Mouse (Mus musculus) adrenal gland, postnatal 25 days (tissue): ENCODE measurements around the gene Pard6a. TPM values are rescaled to one million over a fixed set of nuclear protein-coding genes. Genes with fewer than 3 reads are reported as not detected.

Experiments used
- DNase-seq: peaks from one replicate; pipeline ENCODE4 v3.0.0; 2021; ENCODE audit warnings: mixed read lengths
- long read RNA-seq: library from polyadenylated mRNA; stranded (forward); transcript quantifications from one replicate; pipeline ENCODE4 v2.0.0, GENCODE M21; 2021
- total RNA-seq: library from RNA; stranded (reverse); gene quantifications from 2 replicates; pipeline ENCODE4 v1.2.3, GENCODE M21; 2021

Gene Pard6a
- 10.1 and 10.4 TPM in 2 replicates for total RNA-seq
- long read RNA-seq, partial matches to known transcripts, result 1 of 12 reads
- long read RNA-seq, other reads (novel, unspliced or antisense), result 7 of 12 reads

DNA sequence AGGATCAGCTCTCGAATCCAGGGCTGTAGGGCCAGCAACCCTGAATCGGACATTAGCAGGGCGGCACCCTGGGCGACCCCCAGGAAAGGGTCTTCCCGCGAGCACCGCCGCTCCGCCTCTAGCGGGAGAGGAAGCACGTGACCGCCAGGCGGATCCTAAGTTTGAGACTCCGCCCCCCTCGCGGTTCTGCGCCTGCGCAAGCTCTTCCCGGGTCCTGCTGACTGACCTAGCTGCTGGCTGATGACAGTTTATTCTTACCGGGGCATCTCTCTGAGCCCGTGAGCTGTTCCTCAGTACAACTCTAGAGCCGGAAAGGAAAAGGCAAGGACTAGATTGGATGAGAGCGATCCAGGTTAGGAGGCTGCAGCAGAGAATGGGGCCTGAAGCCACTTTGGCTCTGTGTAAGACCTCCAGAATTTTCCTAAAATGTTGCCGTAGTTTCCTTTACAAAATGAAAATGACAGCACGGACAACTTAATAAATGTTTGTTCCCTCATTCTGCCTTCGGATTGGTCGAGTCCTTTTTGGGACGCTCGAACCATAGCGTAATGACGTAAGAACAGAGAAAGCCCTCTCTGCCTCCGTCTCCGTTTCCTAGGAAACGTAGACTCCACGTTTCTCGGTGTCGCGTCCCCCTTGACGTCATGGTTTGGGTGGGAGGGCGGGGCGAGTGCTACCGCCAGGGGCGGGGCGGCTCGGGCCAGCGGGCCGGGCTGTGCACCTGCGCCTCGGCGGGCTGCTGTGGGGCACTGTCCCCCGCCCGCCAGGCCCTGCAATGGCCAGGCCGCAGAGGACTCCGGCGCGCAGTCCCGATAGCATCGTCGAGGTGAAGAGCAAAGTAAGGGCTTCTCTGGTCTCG, at the start of gene Pard6a, which contains the start of gene Acd:
TSS of gene Pard6a (plus strand) at position 183 of the 859 bp plus-strand sequence.
TSS of gene Acd (minus strand) at position 137 of the 859 bp plus-strand sequence.
- DNase-seq, result peak; percentile 97

DNA sequence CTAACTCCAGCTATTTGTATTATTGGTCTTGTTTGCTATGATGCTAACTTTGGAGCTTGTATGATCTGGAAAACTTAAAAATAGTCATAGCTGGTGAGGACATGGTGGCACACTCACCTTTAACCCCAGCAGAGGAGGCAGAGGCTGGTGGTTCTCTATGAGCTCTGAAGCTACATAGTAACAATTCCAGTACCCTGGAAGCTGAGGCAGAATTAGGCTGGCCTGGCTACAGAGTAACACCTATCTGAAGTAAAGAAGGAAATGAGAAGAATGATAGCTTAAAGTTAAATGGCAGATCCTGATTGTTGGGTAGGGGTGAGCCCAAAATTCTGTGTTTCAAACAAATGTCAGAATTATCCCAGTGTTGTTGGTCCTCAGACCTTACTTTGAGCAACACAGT, 43.3 kb upstream of the Pard6a start:
- DNase-seq, result no peak

DNA sequence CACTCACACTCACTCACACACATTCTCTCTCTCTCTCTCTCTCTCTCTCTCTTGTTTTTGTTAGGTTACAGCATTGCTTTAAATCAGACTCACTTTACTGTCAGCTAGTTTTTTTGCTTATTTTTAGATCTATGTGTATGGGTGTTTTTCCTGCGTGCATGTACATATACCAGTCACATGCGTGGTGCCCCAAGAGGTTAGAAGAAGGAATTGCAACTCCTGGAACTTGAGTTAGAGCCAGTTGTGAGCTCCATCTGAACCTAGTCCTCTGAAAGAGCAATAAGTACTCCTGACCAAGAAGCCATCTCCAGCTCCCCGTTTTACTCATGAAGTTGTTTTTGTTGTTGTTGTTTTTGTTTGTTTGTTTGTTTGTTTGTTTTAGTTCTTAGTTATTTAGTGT, 39.8 kb upstream of the Pard6a start:
- DNase-seq, result no peak

DNA sequence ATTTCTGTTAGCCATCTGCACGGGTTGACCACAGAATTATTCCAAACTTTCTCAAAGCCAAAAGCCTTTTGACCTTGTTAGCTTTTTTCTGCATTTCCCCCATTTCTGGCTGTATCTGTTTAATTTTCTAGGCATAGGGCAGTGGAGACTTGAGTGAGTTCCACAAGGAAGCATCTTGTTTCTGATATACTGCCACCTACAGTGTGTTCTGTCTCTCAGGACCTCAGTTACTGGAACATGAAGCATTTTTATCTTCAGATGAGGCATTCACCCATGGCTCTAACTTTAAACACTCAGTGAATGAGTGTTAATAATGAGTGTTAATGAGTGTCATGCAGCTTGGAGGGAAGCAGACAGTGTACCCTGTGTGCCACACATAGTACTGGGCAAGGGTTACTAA, 23.1 kb upstream of the Pard6a start:
- DNase-seq, result no peak

DNA sequence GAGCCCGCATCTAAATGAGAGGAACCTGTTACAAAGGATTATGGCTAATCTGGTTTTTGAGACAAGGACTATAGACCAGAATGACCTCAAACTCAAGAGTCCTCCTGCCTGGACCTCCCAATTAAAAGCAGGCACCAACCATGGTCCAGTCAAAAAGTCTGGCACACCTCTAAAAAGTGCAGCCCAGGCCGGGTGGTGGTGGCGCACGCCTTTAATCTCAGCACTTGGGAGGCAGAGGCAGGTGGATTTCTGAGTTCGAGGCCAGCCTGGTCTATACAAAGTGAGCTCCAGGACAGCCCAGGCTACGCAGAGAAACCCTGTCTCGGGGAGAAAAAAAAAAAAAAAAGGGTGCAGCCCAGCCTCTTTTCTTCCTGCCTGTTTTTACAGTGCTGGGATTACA, 15.6 kb upstream of the Pard6a start:
- no peak for DNase-seq

DNA sequence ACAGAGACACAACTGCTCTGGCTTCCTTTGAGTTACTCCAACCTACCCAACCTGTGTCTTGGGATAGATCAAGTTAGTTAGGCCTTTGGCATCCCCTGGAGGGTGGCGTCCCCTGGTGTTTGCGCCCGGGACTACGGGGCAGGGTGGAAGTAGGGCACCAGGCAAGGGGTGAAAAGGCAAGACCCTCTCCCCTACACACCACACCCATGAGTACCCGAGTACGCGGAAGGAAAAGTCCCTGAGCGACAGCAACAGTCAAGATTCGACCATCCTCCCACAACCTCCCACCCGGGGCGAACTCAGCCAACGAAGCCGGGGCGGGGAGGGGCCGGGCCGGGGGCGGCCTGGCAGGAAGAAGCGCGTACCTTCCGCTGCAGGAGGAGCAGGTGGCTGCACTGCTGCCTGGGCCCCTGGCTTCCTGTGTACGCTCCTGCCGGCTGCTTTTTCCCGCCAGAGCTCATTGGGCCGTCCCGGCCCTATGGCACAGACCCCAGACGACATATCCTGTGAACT, 15.1 kb upstream of the Pard6a start, which contains the start of gene Carmil2:
TSS of gene Carmil2 (plus strand) at position 479 of the 513 bp plus-strand sequence.
- peak; percentile 65 for DNase-seq

DNA sequence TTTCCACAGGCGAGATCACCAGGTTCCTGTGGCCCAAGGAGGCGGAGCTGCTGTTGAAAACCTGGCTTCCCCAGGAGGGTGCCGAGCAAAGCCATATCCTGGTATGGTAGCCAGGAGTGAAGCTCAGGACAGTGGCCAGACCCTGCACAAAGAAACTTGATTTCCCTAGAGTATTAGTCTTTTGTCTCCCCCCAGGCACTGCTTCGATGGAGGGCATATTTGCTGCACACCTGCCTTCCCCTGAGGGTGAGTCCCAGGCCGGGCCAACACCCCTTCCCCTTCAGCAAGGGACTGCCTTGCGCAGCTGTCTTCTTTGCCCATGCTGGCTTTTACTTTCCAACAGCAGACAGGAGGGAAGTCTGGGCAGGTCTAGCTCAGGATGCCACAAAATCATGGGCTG, 14.4 kb upstream of the Pard6a start:
- DNase-seq, result no peak

DNA sequence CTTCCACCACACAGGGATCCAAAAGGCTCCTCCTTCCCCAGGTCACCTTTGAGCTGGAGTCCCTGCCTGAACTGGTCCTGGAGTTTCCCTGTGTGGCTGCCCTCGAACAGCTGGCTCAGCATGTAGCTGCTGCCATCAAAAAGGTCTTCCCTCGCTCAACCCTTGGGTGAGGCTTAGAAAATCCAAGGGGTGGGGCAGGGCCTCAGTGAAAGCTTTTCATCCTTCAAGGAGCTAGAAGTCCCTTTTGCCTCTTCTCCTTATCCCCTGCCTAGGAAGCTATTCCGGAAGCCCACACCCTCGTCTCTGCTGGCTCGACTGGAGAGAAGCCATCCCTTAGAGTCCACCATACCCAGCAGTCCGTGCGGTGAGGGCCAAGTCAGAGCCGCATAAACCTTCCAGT, 13.4 kb upstream of the Pard6a start:
- no peak for DNase-seq

DNA sequence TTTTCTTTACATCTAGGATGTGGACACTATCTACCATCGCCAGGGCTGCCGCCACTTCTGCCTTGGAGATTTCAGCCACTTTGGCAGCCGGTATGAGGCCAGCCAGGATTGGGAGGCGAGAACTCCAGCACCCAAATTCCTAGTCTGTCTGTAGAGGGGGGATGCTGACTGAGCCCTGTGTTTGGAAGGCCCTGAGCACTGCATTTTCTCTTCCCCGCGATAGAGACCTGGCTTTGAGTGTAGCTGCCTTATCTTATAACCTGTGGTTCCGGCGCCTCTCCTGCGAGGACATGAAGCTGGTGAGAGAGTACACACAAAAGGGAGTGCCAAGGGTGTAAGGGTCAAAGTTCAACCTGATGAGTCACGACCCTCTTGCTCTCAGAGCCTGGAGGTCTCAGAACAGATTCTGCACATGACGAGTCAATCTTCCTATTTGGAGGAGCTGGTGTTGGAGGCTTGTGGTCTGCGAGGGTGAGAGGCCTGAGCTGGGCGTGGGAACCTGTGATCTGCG, 12.7 kb upstream of the Pard6a start:
- DNase-seq, result no peak

DNA sequence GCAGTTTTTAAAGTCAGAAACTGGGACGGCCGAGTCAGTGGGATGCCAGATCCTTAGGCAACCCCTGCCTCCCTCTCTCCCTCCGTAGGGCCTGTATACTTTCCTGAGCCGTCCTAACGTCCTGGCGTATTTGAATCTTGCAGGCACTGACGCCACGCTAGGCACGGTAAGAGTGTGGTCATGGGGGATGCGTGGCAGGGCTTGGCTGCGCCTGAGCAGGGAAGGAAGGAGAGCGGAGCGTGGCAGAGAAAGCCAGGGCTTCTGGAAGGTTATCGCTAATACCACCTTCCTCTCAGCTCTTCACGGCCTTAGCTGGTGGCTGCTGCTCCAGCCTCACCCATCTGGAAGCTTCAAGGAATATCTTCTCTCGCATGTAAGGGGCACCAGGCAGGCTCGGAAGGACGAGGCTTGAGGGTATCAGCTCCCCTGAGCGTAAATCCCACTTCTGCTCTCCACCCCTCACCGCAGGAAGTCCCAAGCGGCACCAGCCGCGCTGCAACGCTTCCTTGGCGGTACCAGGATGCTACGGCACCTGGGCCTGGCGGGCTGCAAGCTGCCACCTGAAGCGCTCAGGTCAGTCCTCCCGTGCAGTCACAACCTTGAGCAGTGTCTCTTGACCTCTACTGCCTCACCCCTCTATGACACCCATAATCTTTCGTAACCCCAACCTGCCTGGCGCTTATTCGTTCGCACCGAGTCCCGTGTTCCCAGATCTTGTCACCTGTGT, 11.5 kb upstream of the Pard6a start:
- DNase-seq, result no peak

DNA sequence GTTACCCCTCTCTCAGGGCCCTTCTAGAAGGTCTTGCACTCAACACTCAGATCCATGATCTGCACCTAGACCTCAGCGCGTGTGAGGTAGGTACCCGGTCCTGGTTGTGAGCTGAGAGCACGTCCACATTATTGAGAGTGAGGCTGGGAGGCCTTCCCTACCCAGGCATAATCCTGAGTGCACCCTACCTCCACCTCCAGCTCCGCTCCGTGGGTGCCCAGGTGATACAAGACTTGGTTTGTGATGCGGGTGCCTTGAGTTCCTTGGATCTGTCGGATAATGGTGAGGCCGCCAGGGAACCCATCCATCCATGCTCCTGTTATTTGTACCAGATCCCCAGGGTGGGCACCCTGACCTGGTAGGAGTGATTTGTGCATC, 11.0 kb upstream of the Pard6a start:
- DNase-seq, result no peak

DNA sequence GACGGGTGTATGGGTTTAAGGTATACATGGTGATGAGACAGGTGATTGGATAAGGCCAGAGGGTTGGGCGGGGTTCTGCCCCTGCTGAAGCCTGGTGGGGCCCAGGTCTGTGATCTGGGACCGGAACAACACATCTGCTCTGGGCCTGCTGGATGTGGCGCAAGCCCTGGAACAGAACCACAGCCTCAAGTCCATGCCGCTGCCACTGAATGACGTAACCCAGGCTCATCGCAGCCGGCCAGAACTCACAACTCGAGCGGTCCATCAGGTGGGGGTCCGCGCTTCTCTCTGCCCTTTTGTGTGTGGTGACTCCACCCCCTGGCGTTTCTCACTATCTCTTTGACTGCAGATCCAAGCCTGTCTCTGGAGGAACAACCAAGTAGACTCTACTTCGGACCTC, 10.0 kb upstream of the Pard6a start:
- DNase-seq, result no peak

DNA sequence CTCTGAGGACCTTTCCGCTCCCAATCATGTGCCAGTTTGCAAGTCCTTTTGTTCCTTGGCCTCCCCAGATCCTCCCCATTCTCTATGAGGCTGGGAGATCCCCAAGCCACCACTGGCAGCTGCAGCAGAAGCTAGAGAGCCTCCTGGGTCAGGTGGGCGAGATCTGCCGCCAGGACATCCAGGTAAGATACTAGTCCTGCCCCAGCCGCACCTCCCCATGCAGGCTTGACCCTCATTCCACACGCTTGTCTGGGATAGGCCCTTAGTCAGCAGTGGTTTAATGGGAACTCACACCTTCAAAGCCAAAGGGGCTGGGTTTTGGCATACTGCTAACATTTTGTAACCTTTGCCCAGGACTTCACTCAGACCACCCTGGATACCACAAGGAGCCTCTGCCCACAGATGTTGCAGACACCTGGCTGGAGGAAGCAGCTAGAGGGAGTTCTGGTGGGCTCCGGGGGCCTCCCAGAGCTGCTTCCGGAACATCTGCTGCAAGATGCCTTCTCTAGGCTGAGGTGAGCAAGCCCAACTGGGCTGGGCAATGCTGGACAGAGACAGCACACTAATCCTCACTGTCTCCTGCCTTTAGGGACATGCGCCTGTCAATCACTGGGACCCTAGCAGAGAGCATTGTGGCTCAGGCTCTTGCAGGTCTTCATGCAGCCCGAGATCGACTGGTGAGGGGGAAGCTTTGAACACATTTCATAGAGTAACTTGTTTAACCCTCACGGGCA, 8.3 kb upstream of the Pard6a start:
- DNase-seq, result no peak

DNA sequence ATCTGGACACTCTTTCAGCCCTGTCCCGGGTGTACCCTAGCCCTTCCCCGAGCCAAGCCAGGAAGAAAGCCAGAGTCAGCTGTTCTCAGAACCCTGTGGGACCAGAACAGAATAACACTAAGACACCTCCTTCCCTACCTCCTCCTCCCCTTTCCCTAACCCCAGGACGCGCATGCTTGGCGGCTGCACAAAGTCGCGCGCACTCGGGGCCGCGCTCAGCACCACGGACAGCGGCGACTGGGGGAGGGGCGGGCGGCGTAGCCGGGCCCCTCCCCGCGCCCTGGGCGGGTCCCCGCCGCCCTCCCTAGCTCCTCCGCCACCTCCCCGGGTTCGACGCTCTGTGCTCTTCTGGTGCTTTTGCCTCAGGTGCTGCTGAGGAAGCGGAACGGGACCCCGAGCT, 7.3 kb upstream of the Pard6a start:
- peak; percentile 82 for DNase-seq

DNA sequence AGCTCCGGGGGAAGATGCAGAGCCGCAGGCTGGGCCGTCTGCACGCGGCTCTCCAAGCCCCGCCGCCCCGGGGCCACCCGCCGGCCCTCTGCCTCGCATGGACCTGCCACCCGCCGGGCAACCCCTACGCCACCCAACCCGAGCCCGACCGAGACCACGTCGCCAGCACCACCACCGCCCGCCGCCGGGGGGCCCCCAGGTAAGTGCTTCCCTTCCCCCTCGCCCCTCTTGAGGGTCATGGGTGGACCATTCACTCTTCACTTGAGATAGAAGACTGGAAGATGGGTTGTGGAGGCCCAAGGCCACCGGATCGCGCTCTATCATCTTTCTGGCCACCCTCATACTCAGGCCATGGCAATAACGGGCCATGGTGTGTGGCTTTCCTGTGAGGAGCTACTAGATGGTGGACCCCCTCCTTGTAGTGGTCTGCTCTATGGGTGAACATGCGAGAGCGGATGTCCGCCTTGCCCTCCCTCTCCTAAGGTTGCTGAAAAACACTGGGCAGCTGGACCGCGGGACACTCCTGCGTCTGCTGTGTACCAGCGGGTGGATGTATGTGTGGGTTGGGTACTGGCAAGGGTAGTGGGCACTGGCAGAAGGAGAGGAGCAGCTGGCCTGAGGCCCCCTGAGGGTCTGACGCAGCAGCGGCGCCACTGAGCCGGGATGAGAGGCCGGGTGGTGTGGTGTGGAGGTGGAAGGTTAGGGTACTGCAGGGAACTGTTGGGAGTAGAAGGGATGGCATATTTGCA, 6.7 kb upstream of the Pard6a start:
- DNase-seq, result no peak

DNA sequence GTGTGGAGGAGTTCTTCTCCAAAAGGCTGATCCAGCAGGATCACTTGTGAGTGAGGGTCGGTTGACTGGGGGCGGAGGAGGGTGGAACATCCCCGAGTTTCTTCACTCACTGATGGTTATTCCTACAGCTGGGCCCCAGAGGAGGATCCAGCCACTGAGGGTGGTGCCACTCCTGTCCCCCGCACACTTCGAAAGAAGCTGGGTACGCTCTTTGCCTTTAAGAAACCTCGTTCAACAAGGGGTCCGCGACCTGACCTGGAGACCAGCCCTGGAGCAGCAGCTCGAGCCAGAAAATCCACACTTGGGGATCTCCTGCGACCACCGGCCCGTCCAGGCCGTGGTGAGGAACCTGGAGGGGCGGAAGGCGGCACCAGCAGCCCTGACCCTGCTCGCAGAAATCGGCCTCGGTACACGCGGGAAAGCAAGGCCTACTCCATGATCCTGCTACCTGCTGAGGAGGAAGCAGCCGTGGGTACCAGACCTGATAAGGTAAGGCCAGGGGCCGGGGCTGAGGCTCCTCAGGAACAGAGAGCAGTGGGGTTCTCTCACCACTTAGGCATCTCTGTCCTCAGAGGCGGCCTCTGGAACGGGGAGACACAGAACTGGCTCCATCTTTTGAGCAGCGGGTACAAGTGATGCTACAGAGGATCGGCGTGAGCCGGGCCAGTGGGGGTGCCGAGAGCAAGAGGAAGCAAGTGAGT, 5.7 kb upstream of the Pard6a start:
- DNase-seq, result no peak

DNA sequence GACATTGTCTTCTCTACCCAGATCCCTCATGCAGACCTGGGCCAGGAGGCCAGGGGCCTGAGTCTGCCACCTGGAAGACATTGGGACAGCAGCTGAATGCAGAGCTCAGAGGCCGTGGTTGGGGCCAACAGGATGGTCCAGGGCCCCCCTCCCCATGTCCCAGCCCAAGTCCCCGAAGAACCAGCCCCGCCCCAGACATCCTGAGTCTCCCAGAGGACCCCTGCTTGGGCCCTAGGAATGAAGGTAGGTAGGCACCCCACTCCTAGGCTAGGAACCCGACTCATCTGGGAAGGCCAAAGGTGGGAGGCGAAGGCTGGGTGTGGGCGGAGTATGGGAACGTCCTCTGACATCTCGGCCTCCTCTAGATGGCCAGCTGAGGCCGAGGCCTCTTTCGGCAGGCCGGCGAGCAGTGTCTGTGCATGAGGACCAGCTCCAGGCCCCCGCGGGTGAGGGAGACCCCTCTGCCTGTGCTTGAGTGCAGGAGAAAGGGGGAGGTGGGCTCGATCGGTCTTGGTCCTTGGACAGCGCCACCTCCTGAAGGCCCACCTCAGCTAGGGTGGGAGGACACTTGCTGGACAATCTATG, 3.7 kb upstream of the Pard6a start:
- no peak for DNase-seq

DNA sequence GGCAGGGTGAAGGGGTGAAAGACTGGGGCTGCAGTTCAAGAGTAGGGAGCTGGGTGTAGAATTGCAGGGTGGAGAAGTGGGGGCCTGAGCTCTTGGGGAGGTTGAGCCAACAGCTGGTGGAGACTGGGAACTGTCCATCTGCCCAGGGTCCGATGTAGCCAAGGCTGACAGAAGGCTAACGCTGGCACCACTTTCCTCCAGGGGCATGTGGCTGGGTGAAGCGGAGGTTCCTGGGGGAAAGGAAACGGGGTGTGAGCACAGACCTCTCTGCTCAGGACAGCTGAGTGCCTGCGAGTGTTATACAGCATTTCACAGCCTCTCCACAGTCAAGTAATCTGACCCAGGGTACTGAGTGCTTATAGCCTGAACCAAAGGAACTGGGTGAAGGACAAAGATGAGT, 2.2 kb upstream of the Pard6a start:
- no peak for DNase-seq

DNA sequence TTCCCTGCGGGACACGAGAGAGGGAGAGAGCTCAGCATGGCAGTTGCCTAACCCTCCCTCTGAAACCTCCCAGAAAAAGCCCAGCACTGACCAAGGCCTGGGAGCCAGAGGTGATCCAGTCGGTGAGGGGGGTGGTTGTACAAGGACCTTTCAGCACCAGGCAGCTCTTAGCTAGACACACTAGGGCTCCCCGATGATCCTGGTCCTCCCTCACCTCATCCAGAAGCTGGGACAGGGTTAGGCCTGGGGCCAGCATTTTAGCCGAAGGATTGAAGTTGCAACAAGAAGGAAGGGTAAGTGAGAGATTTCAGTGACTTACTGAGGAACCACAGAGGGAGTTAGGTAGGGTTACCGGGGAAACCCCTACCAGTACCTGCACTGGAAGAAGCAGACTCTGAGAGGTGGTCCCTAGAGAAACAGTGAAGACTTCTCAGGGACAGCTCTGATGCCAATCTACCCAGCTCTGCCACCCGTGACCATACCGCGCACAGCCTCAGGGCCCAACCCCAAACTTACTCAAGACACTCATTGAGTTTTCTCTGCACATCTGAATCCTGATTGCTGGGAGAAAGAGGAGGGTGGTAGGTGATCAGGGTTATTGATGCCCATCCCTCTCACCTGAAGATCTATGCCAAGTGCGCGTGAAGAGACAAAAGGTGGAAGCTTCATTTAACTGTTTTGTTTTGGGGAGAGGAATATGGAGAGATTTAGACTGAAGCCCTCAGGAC, 1.3 kb upstream of the Pard6a start:
- DNase-seq, result no peak

DNA sequence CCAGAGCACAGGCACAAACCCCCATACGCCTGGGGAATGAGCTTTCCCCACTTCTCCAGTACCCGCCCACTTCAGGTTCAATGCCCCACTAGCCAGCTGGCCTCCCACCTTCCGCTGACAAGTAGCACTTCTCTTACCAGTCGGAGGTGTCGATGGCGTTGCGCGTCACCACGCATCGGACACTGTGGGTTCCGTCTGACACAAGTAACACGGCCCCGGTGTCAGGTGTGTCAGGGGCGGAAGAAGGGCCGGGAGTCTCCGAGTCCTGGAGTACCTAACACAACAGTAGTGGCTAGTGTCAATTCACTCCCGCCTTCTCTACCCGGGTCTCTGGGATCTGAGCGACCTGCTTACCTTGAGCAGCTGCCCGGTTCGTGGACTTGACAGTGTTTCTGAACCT, 382 bp upstream of the Pard6a start:
- peak; percentile 39 for DNase-seq
